Mouse (Mus musculus): ENCODE measurements around the gene B3gnt8.

DNA sequence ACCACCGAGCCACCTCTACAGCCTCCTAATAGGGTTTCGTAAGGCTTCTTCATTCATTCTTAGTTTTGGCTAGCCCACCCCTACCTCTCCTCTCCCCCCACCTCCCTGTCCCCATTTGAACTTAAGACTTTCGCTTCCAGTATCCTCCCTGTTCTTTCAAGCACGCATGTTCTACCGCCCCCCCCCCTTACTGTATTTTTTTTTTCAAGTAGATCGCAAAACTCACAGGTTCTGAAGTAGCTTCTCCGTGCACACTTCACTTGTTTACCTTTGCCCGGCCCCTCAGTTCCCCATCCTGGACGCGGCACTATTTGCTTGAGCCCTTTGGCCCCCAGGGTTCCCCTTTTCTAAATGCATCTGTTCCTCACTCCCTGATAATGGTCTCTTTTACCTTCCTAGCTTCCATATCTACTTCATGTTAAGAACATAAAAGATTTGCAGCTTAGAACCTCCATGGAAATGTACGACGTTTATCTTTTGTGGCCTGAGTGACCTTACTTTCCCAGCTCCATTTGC, 25.8 kb downstream of the B3gnt8 start:
- TF ChIP-seq GATA1 (IDR thresholded peaks at IDR 0.05; ENCODE audit: borderline replicate concordance, low read length) = no peak
- TF ChIP-seq FLI1 (IDR thresholded peaks at IDR 0.05; ENCODE audit: low read length) = no peak
